Mouse (Mus musculus) cortical plate, adult 2 months (tissue): ENCODE results near the gene 2310034G01Rik. TPM values are rescaled to one million over a fixed set of nuclear protein-coding genes. Genes with fewer than 3 reads are reported as not detected.

Experiments
- H3K27ac ChIP-seq: fragments of 200-500 bp; 2 replicates; pipeline ENCODE4 v1.5.1; 2012; ENCODE audit warnings: low read length, control low read depth, inconsistent platforms; ENCODE audit not compliant: insufficient read depth
- H3K4me1 ChIP-seq: fragments of 200-500 bp; 2 replicates; pipeline ENCODE4 v1.6.1; 2011; ENCODE audit warnings: low read length; ENCODE audit not compliant: control insufficient read depth, insufficient read depth
- H3K4me3 ChIP-seq: fragments of 200-500 bp; 2 replicates; pipeline ENCODE4 v1.5.1; 2011; ENCODE audit warnings: mild to moderate bottlenecking, low read length, control low read depth; ENCODE audit not compliant: insufficient read depth
- CTCF ChIP-seq: fragments of 200-500 bp; IDR thresholded peaks from 2 replicates; pipeline ENCODE4 v1.5.1; 2011; ENCODE audit warnings: mild to moderate bottlenecking, control low read depth, low read length; ENCODE audit not compliant: insufficient read depth; ENCODE audit errors: extremely low read depth
- POLR2A ChIP-seq: fragments of 200-500 bp; IDR thresholded peaks from 2 replicates; pipeline ENCODE4 v1.6.1; 2011; ENCODE audit warnings: mild to moderate bottlenecking, low read length, control low read depth; ENCODE audit not compliant: insufficient read depth; ENCODE audit errors: extremely low read depth
- polyA plus RNA-seq: library from polyadenylated mRNA; depleted of rRNA; stranded (reverse); fragments of >200 nt; gene quantifications from 2 replicates; pipeline ENCODE4 v1.2.3, GENCODE M21; 2012

2310034G01Rik gene
- polyA plus RNA-seq, 1 experiment = 1.7 TPM

GRCm38 (mm10) chr19:46339287-46339971, 10.7 kb downstream of the 2310034G01Rik start:
- H3K27ac ChIP-seq = peak overlapping the region; percentile 43
- H3K4me3 ChIP-seq = peak overlapping the region; percentile 73; the same call in 1 of the 2 replicates
- H3K4me1 ChIP-seq = peaks cover 4% of the 10 kb centered on the region
- TF ChIP-seq CTCF (no peak), POLR2A (no peak)

DNA sequence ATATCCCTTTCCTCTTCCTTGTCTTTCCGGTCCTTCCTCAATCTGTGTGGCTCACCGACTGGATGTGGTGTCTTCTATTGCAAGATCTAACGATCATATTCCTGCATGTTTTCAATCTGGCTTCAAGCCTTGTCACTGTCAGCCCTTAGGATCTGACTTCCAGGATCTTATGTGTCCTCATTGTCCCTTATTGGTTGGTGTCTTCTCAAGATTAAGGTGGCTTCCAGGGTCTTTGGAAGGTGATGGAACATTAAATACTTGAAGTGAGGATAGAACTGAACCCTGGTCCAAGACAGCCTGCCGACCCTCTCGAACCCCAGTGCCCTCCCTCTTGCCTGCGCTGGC, 11.2 kb downstream of the 2310034G01Rik start:
- Histone ChIP-seq H3K4me1 (peaks cover 4% of the 10 kb centered on the region), H3K27ac (peak overlapping the region; percentile 43), H3K4me3 (peak overlapping the region; percentile 73)
- TF ChIP-seq POLR2A (no peak), CTCF (no peak)

DNA sequence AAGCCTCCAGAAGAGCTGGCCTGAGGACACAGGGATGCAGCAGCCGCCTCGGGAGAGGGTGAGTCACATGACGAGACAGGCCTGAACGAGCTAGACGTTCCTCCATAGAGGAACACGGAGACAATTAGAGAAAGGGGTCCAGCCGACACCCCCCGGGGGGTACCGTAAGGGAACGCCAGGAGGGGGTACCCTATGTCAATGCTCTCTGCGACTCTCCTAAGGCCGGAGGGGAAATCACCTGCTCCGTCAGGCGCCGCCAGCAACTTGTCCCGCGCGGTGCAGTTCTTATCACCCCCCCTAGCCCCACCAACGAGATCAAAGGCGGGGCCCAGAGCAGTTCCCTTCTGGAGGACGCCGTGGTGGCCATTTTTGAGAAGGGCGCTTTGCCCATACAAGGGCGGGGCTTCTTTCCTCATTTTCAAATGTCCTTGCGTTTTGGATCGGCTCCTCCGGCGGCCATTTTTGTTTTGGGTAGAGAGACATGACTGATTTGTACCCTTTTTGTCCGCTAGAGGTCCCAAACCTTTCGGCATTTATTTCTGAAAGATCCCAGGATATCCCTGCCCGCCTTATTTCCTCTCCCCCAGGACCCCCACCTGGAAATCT, 11.7 kb downstream of the 2310034G01Rik start, which contains the start of gene Cuedc2:
Gene Cuedc2 (minus strand): TSS at position 372 of the 606 bp plus-strand sequence.
- TF ChIP-seq CTCF = peak; percentile 44; the same call in 1 of the 2 replicates
- TF ChIP-seq POLR2A = no peak; the same call in 1 of the 2 replicates
- Histone ChIP-seq H3K4me1 (peaks cover 4% of the 10 kb centered on the region), H3K4me3 (peak within 1 kb of the TSS; percentile 73), H3K27ac (peak within 1 kb of the TSS; percentile 43)

DNA sequence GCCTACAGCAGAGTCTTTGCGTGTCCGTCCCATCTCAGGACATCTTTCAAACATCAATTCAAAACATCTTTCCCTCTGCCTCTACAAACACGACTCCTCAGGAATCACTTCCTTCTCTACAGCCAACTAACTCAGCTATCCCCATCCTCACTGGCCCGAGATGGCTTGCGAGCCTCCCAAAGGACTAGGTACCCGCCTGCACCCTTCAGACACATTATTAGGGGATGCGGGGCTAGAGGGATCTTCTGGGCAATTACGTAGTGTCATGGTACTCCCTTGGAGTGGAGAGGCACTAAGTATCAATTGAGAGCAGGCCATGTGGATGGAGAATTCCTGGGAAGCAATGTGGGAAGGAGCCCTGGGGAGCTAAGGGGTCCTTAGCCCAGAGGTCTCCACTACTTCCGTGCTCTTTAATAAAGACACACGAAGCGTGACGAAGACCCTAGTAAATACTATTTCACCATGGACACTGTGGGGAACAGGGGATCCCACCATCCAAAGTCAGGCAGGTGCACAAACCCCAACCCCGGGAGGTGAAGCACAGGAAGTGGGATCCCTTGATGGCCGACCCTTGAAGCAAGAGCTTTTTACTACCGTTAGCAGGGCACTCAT, 12.3 kb downstream of the 2310034G01Rik start:
- peaks cover 4% of the 10 kb centered on the region for H3K4me1 ChIP-seq
- TF ChIP-seq CTCF = no peak
- no peak for TF ChIP-seq POLR2A
- peak overlapping the region; percentile 73 for H3K4me3 ChIP-seq
- H3K27ac ChIP-seq = 0 out of 2 replicates have a peak overlapping the region, but pooled peaks have one; percentile 11

DNA sequence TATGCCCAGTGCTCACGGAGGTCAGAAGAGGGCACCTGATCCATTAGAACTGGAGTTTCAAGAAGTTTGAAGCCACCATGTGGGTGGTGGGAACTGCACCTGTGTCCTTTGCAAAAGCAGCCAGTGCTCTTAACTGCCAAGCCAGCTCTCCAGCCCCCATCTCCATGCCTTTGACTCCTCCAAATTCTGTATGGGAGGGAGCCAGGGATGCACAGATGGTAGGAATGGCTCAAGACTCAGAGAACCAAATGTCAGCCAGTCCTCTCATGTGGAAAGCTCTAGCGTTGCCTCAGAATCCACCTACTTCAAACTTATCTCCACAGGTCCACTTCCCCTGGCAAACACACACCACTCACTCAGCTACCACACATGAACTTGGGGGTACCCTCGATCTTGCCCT, 16.2 kb downstream of the 2310034G01Rik start:
- Histone ChIP-seq H3K27ac (no peak overlapping the region), H3K4me3 (no peak overlapping the region), H3K4me1 (peaks cover 3% of the 10 kb centered on the region)
- TF ChIP-seq CTCF (no peak), POLR2A (no peak)

DNA sequence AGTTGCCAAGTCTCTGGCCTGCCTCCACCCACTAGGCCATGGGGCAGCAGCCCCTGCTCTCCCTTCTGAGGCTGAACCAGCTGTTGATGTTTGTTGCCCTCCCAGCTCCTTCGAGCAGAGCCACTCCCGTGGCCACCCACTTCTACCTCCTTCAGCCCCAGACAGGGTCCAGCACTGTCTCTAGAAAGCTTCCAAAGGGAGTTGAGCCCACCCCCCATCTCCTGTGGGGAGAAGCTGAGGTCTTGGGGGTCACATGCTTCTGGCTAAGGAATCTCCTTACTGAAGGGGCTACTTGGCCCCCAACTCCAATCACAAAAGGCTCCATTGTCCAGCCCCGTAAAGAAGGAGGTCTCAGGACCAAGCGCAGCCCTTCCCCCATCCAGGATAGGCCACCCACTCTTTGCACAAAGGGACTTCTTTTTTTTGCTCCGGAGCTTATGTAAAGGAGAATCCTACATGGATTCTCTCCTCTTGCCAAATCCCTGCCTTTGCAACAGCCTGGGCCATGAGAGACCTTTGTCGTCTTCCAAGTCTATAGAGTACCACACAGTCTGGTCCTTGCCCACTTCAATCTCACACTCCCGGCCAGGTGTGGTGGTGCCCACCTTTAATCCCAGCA, 17.3 kb downstream of the 2310034G01Rik start:
- TF ChIP-seq CTCF = no peak
- no peak for TF ChIP-seq POLR2A
- H3K27ac ChIP-seq = peak overlapping the region; percentile 63; the same call in 1 of the 2 replicates

GRCm38 (mm10) chr19:46331936-46332335, 18.2 kb downstream of the 2310034G01Rik start:
- Histone ChIP-seq H3K4me3 (no peak overlapping the region), H3K27ac (no peak overlapping the region), H3K4me1 (no peaks in the 10 kb centered on the region)
- no peak for TF ChIP-seq CTCF
- no peak for TF ChIP-seq POLR2A

More for the DNA sequence above, 17.3 kb downstream of the 2310034G01Rik start:
- H3K4me3 ChIP-seq = no peak overlapping the region
- H3K4me1 ChIP-seq = peaks cover 3% of the 10 kb centered on the region

DNA sequence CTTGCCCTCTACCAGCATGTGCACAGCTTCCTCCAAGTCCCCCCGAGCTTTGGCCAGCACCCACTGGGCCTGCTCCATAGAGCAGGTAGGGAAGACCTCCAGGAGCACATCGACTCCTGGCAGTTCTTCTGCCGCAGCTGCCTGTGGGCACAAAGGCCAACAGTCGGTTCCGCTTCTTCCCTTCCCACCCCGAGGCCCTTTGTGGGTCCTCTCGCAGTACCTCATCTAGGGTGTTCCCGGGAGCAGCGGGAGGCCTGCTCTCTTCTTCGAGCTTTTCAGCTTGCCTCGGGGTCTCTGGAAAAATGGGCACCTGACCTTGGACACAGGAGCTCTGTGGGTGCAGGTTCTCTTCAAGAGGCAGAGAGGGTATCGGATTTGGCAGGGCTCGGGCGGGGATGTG, 18.8 kb downstream of the 2310034G01Rik start:
- Histone ChIP-seq H3K4me1 (no peaks in the 10 kb centered on the region), H3K27ac (no peak overlapping the region), H3K4me3 (no peak overlapping the region)
- TF ChIP-seq POLR2A = no peak

DNA sequence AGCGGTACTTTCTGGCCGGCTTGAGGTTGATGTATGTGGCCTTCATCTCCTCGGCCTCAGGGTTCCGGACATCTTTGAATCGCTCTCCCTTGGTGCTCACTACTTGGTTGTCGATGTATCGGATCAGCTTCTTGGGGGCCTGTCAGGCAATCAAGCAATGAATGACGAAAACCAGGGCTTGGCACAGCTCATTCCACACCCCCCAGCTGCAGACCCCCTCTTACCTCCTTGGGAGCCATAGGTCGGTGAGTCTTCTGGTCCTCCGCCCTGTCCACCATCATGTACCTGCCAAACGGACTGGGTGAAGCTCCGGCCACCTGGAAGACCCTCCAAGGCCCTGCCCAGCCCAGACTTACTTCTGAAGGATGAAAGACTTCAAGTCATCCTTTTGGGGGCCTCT, 19.4 kb downstream of the 2310034G01Rik start:
- no peak overlapping the region for H3K4me3 ChIP-seq
- no peak for TF ChIP-seq POLR2A
- TF ChIP-seq CTCF = no peak
- no peaks in the 10 kb centered on the region for H3K4me1 ChIP-seq
- H3K27ac ChIP-seq = no peak overlapping the region
